Mouse (Mus musculus) left cerebral cortex, postnatal 14 days (tissue): ENCODE results near the gene Misp. TPM values are rescaled to one million over a fixed set of nuclear protein-coding genes. Genes with fewer than 3 reads are reported as not detected.

Experiments
- DNase-seq, 2 experiments: peaks; one replicate each; pipeline ENCODE4 v3.0.0; 2021 to 2022; ENCODE audit warnings: low spot score in 2 of 2, mixed read lengths in 1 of 2
- intact Hi-C: fragments of 180-260 bp; cut with DNase I; formaldehyde crosslinking; loops from one replicate; pipeline ENCODE4 v1.15.1; 2025
- total RNA-seq, 2 experiments: library from RNA; stranded (reverse); gene quantifications; 2 replicates each; pipeline ENCODE4 v1.2.3; 2021

Gene Misp
- total RNA-seq, 2 experiments from 2014 or later = 0.59 to 0.72 TPM

DNA sequence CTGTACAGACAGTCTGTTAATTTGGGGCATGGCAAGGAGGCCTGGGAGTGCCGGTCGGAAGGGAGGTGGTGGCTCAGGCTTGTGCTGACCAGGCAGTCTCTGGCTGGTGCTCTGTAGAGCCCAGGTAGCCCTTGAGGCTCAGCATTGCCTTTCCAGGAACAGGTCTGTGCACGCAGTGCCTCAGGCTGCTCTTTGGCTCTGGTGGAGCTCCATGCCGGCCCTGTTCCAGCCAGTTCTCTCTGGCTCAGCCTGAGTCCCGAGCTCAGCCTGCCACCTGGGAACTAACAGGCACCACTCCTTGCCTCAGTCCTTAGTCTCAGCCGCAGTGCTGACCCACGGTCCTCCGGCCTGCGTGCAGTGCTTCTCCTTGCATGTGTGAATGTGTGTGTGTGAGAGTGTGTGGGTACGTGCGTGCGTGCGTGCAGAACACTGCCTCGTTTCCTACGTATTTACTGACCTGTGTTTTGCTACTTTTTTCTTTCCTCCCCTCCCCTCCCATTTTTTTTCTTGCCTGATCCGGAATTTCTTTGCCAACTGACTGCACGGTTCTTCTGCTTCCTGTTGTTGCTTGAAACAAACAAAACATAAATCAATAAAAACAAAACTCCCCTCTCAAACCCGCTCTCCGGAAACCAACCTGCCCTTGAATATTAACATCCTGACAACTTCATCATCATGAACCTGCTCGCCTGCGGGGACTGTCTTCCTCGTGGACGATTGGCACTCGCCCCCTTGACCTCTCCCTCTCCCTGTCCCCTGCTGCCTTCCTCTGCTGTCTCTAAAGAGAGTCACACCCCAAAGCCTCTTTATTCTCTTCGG, 40.6 kb downstream of the Misp start:
- intact Hi-C loops = no loop called here
- DNase-seq = no peak

DNA sequence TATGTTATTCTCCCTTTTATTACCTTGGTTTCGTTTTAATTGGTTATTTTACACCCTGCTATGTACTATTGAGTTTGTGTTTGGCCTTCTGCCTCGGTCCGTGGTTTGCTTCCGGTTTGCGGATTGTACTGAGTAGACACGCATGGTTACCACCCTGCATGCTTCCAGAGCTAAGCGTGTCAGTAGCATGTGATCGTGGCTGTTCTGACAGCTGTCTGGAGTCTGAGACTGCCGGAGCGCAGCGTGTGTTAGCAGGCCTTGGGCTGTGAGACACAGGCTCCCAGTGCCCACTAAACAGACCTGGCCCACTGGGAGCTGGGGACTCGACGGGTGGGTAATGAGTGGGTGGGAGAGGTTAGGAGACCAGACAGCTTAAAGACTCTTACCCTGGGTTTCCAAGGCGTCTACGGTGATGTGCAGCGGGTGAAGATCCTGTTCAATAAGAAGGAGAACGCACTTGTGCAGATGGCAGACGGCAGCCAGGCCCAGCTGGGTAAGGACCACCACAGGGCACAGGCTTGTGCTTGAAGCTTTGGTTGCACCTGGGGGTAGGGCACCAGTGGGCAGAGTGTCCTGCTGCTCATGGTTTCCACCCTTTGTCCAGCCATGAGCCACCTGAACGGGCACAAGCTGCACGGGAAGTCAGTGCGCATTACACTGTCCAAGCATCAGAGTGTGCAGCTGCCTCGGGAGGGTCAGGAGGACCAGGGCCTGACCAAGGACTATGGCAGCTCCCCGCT, 41.4 kb downstream of the Misp start:
- DNase-seq = no peak
- intact Hi-C loops = no loop called here

GRCm38 (mm10) chr10:79862925-79863324, 42.1 kb downstream of the Misp start:
- no peak for DNase-seq
- intact Hi-C loops = no loop called here

GRCm38 (mm10) chr10:79864351-79865188, 43.8 kb downstream of the Misp start:
- intact Hi-C loops = no loop called here

GRCm38 (mm10) chr10:79865189-79865601, 44.4 kb downstream of the Misp start:
- no peak for DNase-seq

More at GRCm38 (mm10) chr10:79864351-79865188, 43.8 kb downstream of the Misp start:
- DNase-seq = no peak

DNA sequence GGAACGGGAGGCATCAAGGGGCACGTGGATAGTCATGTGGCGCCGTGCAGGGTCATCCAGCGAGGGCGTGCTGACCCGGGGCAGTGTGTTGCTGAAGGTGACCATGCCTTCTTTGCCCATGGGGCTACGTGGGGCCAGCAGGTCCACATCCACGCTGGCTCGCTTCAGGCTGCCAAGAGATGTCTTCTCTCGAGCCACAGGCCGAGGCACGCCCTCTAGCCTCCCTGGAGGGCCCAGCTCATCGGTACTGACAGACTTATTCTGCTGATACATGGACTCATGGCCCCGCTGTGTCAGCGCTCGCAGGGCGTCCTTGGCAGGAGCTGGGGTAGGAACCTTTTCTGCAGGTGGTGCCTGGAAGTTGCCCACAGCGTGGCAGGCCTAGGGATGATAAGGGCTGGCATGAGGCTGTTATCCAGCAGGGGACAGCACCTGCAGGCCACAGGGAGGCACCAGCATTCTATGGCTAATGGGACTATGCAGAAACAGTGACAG, 45.1 kb downstream of the Misp start:
- no peak for DNase-seq

More at GRCm38 (mm10) chr10:79865189-79865601, 44.4 kb downstream of the Misp start:
- intact Hi-C loops = no loop called here

DNA sequence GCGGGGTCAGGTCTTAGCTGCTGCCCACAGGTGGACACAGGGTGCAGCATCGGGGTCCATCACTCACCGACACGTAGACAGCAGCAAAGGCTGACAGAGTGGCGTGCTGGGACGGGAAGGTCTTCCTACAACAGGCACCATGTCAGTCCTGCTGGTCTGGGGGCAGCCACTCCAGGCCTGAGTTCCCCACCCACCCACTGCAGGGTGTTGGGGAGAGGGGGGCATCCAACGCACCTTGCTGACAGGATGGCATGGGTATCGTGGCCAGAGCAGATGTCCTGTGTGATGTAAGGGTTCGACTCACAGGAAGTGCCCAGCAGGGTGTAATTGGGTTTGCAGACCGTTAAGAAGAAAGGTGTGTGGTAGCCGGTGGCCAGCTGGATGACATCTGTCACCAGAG, 45.8 kb downstream of the Misp start:
- no peak for DNase-seq
- intact Hi-C loops = no loop called here

More for the DNA sequence above, 45.1 kb downstream of the Misp start:
- intact Hi-C loops = no loop called here

- DNase-seq = peak in 1 of 2 experiments; percentile 54
- intact Hi-C loops = no loop called here
These were observed 51.1 kb downstream of the Misp start for GRCm38 (mm10) chr10:79871845-79872244.

DNA sequence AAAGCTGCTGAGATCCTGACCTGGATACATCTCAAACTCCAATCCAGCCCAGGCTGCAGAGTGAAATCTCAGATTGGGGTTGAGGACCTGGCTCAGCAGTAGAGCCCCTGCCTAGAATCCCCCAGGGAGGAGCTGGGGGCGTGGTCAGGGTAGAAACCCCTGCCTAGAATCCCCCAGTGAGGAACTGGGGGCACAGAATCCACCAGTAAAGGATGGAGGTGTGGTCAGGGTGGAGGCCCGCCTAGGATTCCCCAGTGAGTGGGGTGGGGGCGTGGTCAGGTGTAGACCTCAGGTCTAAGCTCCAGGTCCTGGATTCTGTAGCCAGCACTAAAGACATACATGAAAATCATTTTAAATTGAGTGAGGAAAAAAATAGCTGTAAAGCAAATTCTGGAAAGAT, 52.1 kb downstream of the Misp start:
- intact Hi-C loops = no loop called here
- DNase-seq = no peak

DNA sequence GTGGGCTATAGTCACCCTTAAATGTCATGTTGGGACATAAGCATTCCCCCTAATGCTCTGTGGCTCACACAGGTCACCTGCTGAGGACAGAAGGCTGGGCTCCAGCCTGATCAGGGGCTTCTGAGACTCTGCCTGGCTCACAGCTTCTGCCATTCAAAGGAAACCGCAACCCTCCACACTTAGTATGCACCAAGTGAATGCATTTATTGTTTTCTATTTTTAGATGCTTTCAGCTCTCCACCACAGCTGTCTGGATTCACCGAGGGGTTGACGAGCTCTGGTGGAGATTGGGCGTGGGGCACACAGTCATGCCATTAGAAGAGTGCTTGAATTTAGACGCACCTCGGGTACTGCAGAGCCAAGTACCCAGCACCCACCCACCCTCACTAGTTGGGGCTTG, 52.5 kb downstream of the Misp start:
- intact Hi-C loops = no loop called here
- DNase-seq = no peak

DNA sequence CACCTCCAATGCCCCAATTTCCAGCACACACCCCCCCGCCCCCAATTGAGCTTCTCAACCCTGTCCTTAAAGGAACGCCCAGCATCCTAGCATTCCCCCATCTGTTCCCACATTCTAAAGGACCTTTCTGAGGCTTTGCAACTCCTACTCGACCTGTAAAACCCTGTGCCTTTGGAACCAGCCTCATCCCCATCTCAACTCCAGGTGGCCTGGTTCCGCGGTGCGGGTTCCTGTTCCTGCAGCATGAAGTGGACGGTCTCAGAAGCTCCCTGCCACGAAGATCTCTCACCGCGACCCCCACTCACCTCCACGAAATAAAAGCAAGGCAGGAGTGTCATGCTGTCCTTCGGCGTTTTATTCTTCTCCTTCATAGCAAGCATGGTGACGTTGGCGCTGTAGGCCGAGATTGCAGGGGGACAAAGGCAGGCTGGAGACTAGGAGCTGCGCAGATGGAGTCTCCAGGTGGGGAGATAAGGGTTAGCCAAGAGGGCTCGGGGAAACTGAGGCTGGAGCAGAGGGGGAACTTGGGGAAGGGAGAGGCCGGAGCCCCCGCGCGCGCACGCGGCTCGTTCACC, 53.0 kb downstream of the Misp start:
- intact Hi-C loops = no loop called here
- DNase-seq = no peak

- DNase-seq = peak; percentile 49 to 56
- intact Hi-C loops = no loop called here
These were observed 53.6 kb downstream of the Misp start, which contains the start of the genes Prtn3 and Plppr3 for GRCm38 (mm10) chr10:79874290-79874862. Gene Prtn3, plus strand, starts transcription at chr10:79874476. Gene Plppr3, minus strand, starts transcription at chr10:79874634.

GRCm38 (mm10) chr10:79877174-79877573, 56.4 kb downstream of the Misp start:
- intact Hi-C loops = no loop called here
- DNase-seq = no peak

DNA sequence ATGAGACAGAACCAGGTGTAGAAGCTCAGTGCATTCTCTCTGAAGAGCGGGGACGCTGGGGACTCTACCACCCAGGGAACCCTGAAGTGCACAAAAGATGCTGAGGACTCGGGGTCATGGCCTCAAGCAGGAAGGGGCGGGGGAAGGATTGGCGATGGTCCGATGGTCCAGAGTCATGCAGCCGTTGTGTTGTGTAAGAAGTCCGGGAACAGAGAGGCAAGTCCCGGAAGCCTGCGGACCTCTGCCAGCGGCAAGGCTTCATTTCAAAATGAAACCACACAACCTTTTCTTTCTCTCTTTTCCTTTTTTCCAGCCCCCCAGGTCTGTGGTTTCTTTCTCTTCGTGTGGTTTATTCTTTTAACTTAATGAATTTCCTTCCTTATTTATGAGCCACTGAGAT, 57.0 kb downstream of the Misp start:
- no peak for DNase-seq
- intact Hi-C loops = no loop called here

DNA sequence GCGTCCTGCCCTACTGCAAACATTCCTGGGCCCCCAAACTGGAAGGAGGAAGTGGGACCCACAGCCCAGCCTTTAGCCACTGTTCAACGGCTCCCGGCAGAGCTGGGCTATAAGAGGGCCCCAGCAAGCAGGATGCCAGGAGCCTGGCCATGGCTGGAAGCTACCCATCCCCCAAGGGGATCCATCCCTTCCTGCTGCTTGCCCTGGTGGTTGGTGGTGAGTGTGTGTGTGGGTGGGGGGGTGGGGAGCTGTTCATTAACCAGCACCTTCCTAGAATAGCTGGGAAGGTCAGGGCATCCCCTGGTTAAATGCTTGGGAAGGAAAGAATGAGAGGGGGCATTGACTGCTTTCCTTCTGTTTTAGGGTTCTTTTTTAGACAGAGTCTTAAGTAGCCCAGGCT, 58.7 kb downstream of the Misp start:
- no peak for DNase-seq
- intact Hi-C loops = no loop called here
